Mouse (Mus musculus) Patski (cell line): ENCODE measurements at regions not wholly inside any gene's neighbourhood (a gene's known extent, or its start where the extent isn't known, plus 50 kb on each side); places are given as distances from the start of the nearest gene placed in this dataset.

Experiments
- ATAC-seq: fragments of 100-300 bp; one replicate; pipeline ENCODE4 v1.8.0; 2021
- CTCF ChIA-PET: fragments of 350-600 bp; sonication (Branson Sonifier 250); formaldehyde crosslinking; loops from one replicate; lab custom pipeline; 2022; ENCODE audit warnings: inconsistent platforms; lab: Charles Lee
- POLR2A ChIA-PET: fragments of 350-600 bp; sonication (Branson Sonifier 250); formaldehyde crosslinking; loops from one replicate; lab custom pipeline; 2022; ENCODE audit warnings: antibody characterized with exemption, inconsistent platforms; lab: Charles Lee
- DNase-seq: peaks from one replicate; pipeline ENCODE4 v3.0.0-alpha.2; 2011; ENCODE audit warnings: low read depth, low spot score
- H3K27me3 ChIP-seq: fragments of 371-371 bp; one replicate; pipeline ENCODE4 v1.5.1; 2021
- CTCF ChIP-seq: fragments of 100-300 bp; IDR thresholded peaks from one replicate; pipeline ENCODE4 v1.5.1; 2021
- in situ Hi-C: fragments of 300-500 bp; cut with MboI; formaldehyde crosslinking; loops from 3 replicates; pipeline ENCODE4 v1.11.1; 2018; ENCODE audit warnings: low pct_unique_long_range_greater_than_20kb, mixed read lengths

- in situ Hi-C loops = no loop called here
- ATAC-seq (no peak), DNase-seq (no peak)
- no peak for TF ChIP-seq CTCF
- H3K27me3 ChIP-seq = no peaks in the 10 kb centered on the region
- ChIA-PET POLR2A (no interaction called here), CTCF (no interaction called here)
Measured at GRCm38 (mm10) chr14:72854226-72854625, 144.4 kb upstream of the Fndc3a start.

DNA sequence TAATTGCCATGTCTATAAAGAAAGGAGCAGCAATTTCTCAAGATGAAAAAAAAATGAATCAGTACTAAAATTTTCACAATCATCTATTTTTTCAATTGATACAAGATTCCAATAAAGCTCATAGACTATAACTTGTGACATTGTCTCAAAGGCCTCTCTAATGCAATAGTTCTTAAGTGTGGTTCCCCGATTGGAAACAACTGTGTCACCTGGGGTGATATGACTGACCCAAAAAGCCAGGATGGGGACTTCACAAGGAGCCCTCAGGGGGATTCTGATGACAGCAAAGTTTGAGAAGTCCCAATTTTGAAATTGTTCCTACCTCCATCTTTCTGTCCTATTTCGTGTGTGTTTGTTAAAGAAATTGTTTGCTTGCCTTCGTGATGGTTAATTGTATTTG lies 143.3 kb upstream of the Fndc3a start:
- TF ChIP-seq CTCF = no peak
- no peak for DNase-seq
- no peaks in the 10 kb centered on the region for H3K27me3 ChIP-seq
- CTCF ChIA-PET = no interaction called here
- ATAC-seq = no peak
- POLR2A ChIA-PET = no interaction called here
- in situ Hi-C loops = no loop called here

DNA sequence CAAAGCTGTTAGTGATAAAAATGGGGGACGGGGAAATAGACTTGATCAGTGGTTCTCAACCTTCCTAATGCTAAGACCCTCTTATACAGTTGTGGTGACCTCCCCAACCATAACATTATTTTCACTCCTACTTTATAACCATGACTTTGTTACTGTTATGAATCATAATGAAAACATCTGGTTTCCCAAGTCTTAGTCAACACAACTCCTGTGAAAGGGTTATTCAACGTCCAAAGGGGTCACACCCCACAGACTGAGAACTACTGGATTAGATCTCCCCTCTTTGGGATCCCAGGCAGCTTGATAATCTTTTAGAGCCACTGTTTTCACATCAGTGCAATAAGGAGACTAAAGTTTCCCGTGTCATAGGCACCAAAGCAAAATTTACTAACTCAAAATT lies 141.1 kb upstream of the Fndc3a start:
- H3K27me3 ChIP-seq = no peaks in the 10 kb centered on the region
- ChIA-PET CTCF (no interaction called here), POLR2A (no interaction called here)
- DNase-seq = no peak
- no peak for TF ChIP-seq CTCF
- in situ Hi-C loops = no loop called here
- no peak for ATAC-seq

GRCm38 (mm10) chr14:72848271-72848955 lies 138.6 kb upstream of the Fndc3a start:
- ChIA-PET CTCF (interaction anchor here (1.6 kb wide), 1 partner anchor 10 kb away, joined by 3 read pairs; no protein-coding TSS in a partner anchor), POLR2A (interaction anchor here (0.6 kb wide), 1 partner anchor 151 kb away, joined by 3 read pairs; no protein-coding TSS in a partner anchor)
- ATAC-seq = no peak
- in situ Hi-C loops = no loop called here
- DNase-seq = no peak
- H3K27me3 ChIP-seq = no peaks in the 10 kb centered on the region
- no peak for TF ChIP-seq CTCF

DNA sequence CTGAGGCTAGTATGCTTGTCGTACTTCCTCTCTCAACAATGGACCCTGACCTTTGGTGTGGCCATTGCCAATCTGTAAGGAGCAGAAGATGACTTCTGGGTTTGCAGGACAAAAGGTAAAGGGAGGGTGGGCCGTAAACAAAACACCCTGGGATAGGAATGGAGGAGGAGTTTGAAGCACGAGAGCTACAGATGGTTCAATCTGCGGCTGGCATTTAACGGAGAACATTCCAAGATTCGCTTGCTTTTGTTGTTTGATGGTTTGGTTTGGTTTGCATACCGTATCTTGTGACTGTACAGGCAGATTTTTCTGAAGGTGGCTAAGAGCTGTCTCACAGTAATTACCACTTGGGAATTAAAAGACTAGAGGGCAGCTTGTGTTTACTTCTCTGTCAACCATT lies 137.7 kb upstream of the Fndc3a start:
- ChIA-PET POLR2A (no interaction called here), CTCF (no interaction called here)
- no peak for DNase-seq
- no peak for ATAC-seq
- in situ Hi-C loops = no loop called here
- TF ChIP-seq CTCF = no peak
- H3K27me3 ChIP-seq = no peaks in the 10 kb centered on the region

DNA sequence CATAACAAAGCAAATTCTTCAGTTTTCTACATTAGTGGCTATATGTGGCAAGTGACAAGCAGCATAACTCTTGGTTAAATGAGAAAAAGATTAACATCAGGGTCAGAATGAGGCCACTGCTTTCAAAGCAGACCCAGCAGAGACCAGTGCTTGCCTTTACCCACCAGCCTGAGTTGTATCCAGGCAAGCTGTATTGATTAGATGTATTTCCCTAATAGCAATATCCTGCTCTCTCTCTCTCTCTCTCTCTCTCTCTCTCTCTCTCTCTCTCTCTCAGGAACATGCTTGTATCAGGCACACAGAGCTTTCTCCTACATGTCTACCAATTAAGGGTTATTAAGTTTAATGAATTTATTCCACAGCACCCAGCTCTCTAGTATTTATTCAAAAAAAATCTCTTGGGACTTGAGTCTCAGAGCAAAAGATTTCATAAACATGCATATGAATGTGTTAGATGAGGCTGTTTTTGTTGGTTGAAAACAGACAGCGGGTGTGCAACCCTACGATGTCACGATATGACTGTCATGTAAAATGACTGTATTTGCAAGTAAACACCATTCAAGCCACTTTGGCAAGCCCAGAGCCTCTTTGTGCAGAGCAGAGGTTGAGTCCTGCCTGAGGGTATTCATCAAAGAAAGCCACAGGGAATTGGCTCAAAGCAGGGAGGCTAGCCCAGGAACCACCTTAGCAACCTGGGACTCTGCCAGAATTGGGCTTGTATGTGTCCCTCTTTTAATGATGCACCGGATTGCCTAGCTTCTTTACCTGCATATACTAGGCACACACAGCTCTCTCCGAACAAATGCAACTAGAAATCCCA lies 136.0 kb upstream of the Fndc3a start:
- ATAC-seq (no peak), DNase-seq (no peak)
- ChIA-PET CTCF (interaction anchor here (1.1 to 1.2 kb wide), 2 partner anchors 47 to 107 kb away, joined by 3 to 4 read pairs; no protein-coding TSS in a partner anchor), POLR2A (no interaction called here)
- in situ Hi-C loops = no loop called here
- no peak for TF ChIP-seq CTCF
- no peaks in the 10 kb centered on the region for H3K27me3 ChIP-seq

GRCm38 (mm10) chr14:72844753-72845369 lies 135.1 kb upstream of the Fndc3a start:
- ATAC-seq = no peak
- ChIA-PET CTCF (interaction anchor here (1.1 to 1.2 kb wide), 2 partner anchors 48 to 106 kb away, joined by 3 to 4 read pairs; no protein-coding TSS in a partner anchor), POLR2A (interaction anchor here (0.6 kb wide), 1 partner anchor 39 kb away, joined by 3 read pairs; no protein-coding TSS in a partner anchor)
- in situ Hi-C loops = no loop called here
- H3K27me3 ChIP-seq = no peaks in the 10 kb centered on the region
- TF ChIP-seq CTCF = no peak
- DNase-seq = no peak

GRCm38 (mm10) chr14:72841753-72842152 lies 131.9 kb upstream of the Fndc3a start:
- ChIA-PET POLR2A (interaction anchor here (0.7 kb wide), 1 partner anchor 59 kb away, joined by 4 read pairs; no protein-coding TSS in a partner anchor), CTCF (no interaction called here)
- ATAC-seq (no peak), DNase-seq (no peak)
- TF ChIP-seq CTCF = no peak
- no peaks in the 10 kb centered on the region for H3K27me3 ChIP-seq
- in situ Hi-C loops = no loop called here

DNA sequence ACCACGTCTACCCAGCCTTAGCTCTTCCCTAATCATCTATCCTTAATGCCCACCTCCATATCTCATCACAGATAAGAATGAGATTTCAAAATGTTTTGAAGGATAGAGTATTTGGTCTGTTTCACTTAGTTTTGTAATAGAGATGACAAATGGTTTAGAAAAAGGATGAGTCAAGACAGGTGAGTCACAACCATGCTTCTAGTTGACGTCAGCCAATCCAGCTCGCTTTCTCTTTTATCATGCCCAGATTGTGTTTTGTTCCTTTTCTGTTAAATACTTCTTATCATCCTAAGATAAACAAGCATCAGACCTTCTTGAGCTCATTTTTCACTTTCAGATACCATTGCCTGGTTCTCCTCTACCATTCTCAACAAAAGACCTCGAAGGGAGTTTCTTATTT lies 125.4 kb upstream of the Fndc3a start:
- H3K27me3 ChIP-seq = no peaks in the 10 kb centered on the region
- no peak for TF ChIP-seq CTCF
- in situ Hi-C loops = no loop called here
- DNase-seq = no peak
- CTCF ChIA-PET = interaction anchor here (1.2 kb wide), 1 partner anchor 14 kb away, joined by 3 read pairs; no protein-coding TSS in a partner anchor
- POLR2A ChIA-PET = interaction anchor here (1.0 kb wide), 1 partner anchor 22 kb away, joined by 5 read pairs; no protein-coding TSS in a partner anchor
- no peak for ATAC-seq

- in situ Hi-C loops = no loop called here
- TF ChIP-seq CTCF = no peak
- ChIA-PET CTCF (no interaction called here), POLR2A (no interaction called here)
- DNase-seq (no peak), ATAC-seq (no peak)
- no peaks in the 10 kb centered on the region for H3K27me3 ChIP-seq
Measured at GRCm38 (mm10) chr14:72829261-72829660, 119.5 kb upstream of the Fndc3a start.
